Mouse (Mus musculus) embryonic facial prominence, embryonic 10.5 days (tissue): ENCODE measurements at regions not wholly inside any gene's neighbourhood (a gene's known extent, or its start where the extent isn't known, plus 50 kb on each side); places are given as distances from the start of the nearest gene placed in this dataset.

ENCODE experiments used
- DNase-seq: peaks from one replicate; pipeline ENCODE4 v3.0.0-alpha.2; 2017; ENCODE audit warnings: low spot score
- H3K27ac ChIP-seq: fragments of 300-500 bp; sonication (generic); replicated peaks from 2 replicates; pipeline ENCODE4 v1.5.1; 2016; ENCODE audit warnings: mild to moderate bottlenecking
- H3K27me3 ChIP-seq: fragments of 300-500 bp; sonication (generic); replicated peaks from 2 replicates; pipeline ENCODE4 v1.6.1; 2016; ENCODE audit warnings: low read depth, mild to moderate bottlenecking; ENCODE audit not compliant: poor library complexity, severe bottlenecking
- H3K36me3 ChIP-seq: fragments of 300-500 bp; sonication (generic); replicated peaks from 2 replicates; pipeline ENCODE4 v1.6.1; 2016; ENCODE audit warnings: mild to moderate bottlenecking, moderate library complexity
- H3K4me1 ChIP-seq: fragments of 300-500 bp; sonication (generic); 2 replicates; pipeline ENCODE4 v1.6.1; 2016
- H3K4me3 ChIP-seq: fragments of 300-500 bp; sonication (generic); 2 replicates; pipeline ENCODE4 v1.5.1; 2016; ENCODE audit warnings: mild to moderate bottlenecking, moderate library complexity
- H3K9me3 ChIP-seq: fragments of 300-500 bp; sonication (generic); 2 replicates; pipeline ENCODE4 v1.6.1; 2016; ENCODE audit warnings: mild to moderate bottlenecking
- WGBS: fragments of 180-500 bp; shearing (Covaris S2); methylation state at CpG from one replicate; pipeline ENCODE4 v1.1.7; 2016; 5-methylcytosine and 5-hydroxymethylcytosine counted together

- DNase-seq: no peak
- 8% methylated on average over 9 of the region's 9 CpGs for WGBS
- Histone ChIP-seq H3K4me1 (peaks cover 17% of the 10 kb centered on the region), H3K36me3 (no peaks in the 10 kb centered on the region), H3K9me3 (no peaks in the 10 kb centered on the region), H3K27me3 (peaks cover 30% of the 10 kb centered on the region), H3K4me3 (no peak overlapping the region), H3K27ac (no peak overlapping the region)
These were observed 326.0 kb downstream of the Tmem182 start for GRCm38 (mm10) chr1:41131410-41131809.

- Histone ChIP-seq H3K27me3 (peaks cover 30% of the 10 kb centered on the region), H3K4me1 (peaks cover 13% of the 10 kb centered on the region), H3K27ac (no peak overlapping the region), H3K4me3 (no peak overlapping the region), H3K36me3 (no peaks in the 10 kb centered on the region), H3K9me3 (no peaks in the 10 kb centered on the region)
- no peak for DNase-seq
- WGBS: 19% methylated on average over 1 of the region's 1 CpGs
These were observed 327.7 kb downstream of the Tmem182 start for GRCm38 (mm10) chr1:41133143-41133542.

GRCm38 (mm10) chr1:41133946-41134345 lies 328.5 kb downstream of the Tmem182 start:
- no peaks in the 10 kb centered on the region for H3K9me3 ChIP-seq
- no peak overlapping the region for H3K4me3 ChIP-seq
- peaks cover 29% of the 10 kb centered on the region for H3K27me3 ChIP-seq
- H3K4me1 ChIP-seq: peaks cover 5% of the 10 kb centered on the region
- no peaks in the 10 kb centered on the region for H3K36me3 ChIP-seq
- DNase-seq: no peak
- 85% methylated on average over 8 of the region's 8 CpGs for WGBS
- no peak overlapping the region for H3K27ac ChIP-seq

- DNase-seq: no peak
- Histone ChIP-seq H3K27me3 (no peaks in the 10 kb centered on the region), H3K27ac (no peak overlapping the region), H3K4me3 (no peak overlapping the region), H3K36me3 (no peaks in the 10 kb centered on the region), H3K4me1 (no peaks in the 10 kb centered on the region), H3K9me3 (no peaks in the 10 kb centered on the region)
- WGBS: 91% methylated on average over 2 of the region's 2 CpGs
These were observed 334.3 kb downstream of the Tmem182 start for GRCm38 (mm10) chr1:41139725-41140124.

DNA sequence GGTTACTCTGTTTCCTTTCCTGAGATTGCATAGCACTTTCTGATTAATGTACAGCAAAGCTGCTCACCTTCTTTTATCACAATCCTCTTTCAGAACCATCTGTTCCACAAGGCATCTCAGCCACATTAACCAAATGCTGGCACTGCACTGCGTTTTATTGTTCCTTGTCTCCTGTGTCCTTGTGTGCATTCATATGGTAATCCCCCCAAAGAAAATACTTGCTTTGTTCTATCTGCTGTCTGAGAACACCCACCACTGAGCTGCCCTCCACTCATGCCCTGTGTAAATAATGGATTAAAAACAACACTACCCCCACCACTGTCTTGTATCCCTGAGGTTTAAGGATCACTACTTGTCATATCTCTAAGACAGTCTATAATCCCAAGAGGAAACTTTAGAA lies 335.1 kb downstream of the Tmem182 start:
- Histone ChIP-seq H3K27ac (no peak overlapping the region), H3K9me3 (no peaks in the 10 kb centered on the region), H3K4me1 (no peaks in the 10 kb centered on the region), H3K27me3 (no peaks in the 10 kb centered on the region), H3K4me3 (no peak overlapping the region), H3K36me3 (no peaks in the 10 kb centered on the region)
- WGBS: 26% methylated on average over 1 of the region's 1 CpGs
- no peak for DNase-seq

- Histone ChIP-seq H3K4me1 (no peaks in the 10 kb centered on the region), H3K4me3 (no peak overlapping the region), H3K27ac (no peak overlapping the region), H3K27me3 (no peaks in the 10 kb centered on the region), H3K9me3 (no peaks in the 10 kb centered on the region), H3K36me3 (no peaks in the 10 kb centered on the region)
- no peak for DNase-seq
- WGBS: 88% methylated on average over 4 of the region's 4 CpGs
These were observed 336.6 kb downstream of the Tmem182 start for GRCm38 (mm10) chr1:41141992-41142391.

DNA sequence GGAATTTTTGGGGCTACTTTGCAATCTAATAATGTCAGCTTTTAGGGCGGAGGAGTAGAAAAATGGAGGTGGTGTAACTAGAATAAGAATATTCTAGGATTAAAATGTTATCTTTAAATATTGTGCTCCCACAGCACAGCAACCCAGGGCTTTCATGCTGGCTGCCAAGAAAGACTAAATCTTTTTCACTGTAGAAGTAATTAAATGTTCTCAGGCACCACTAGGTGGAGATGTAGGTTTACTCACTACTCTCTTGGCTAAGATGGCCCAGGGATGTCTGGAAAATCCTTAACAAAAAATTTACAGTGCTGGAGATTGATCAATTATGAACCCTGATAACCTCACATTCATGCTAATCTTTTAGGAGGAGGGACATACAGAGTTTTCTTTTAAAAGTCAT lies 347.1 kb downstream of the Tmem182 start:
- whole genome bisulfite sequencing: 60% methylated on average over 1 of the region's 1 CpGs
- no peak for DNase-seq
- Histone ChIP-seq H3K9me3 (no peaks in the 10 kb centered on the region), H3K4me1 (peaks cover 7% of the 10 kb centered on the region), H3K27me3 (no peaks in the 10 kb centered on the region), H3K36me3 (no peaks in the 10 kb centered on the region), H3K27ac (no peak overlapping the region), H3K4me3 (no peak overlapping the region)

DNA sequence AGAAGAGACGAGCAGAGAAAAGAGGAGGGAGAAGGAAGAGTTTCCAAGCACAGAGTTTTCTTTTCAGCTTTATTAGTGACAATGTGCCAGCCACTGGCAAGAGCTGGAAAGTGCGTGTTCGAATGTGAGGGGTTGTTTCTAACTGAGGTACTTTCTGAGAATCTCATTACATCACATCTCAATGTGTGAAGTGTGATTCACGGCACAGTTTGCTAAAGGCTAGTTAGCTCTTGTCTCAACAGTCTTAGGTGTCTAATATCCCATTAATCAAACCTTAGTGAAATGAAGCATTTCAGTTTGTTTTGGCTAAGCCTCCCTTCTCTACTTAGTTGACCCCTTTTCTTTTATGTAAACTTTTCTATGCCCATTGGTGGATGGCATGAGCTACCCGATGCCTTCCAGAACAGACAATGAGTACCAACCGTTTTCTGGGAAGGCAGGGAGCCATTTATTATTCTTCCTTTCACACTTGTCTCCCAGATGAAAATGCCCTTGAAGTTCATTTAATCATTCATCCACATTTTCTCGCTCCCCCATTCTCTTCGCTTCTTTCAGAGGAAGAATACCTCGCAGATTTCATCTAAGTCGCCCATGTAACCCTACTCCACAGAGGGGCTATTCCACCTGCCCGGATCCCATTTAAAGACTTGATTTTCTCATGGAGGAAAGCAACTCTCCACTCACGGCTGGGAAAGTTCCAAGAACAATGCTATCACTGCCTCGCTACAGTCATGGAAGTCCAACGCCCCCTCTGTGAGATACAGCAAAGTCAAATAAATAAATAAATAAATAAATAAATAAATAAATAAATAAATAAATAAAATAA lies 348.0 kb downstream of the Tmem182 start:
- Histone ChIP-seq H3K27ac (no peak overlapping the region), H3K27me3 (no peaks in the 10 kb centered on the region), H3K9me3 (no peaks in the 10 kb centered on the region), H3K4me1 (peaks cover 16% of the 10 kb centered on the region), H3K36me3 (no peaks in the 10 kb centered on the region), H3K4me3 (no peak overlapping the region)
- WGBS: 83% methylated on average over 14 of the region's 14 CpGs
- no peak for DNase-seq

- H3K4me1 ChIP-seq: peaks cover 16% of the 10 kb centered on the region
- H3K27me3 ChIP-seq: no peaks in the 10 kb centered on the region
- no peaks in the 10 kb centered on the region for H3K36me3 ChIP-seq
- H3K27ac ChIP-seq: no peak overlapping the region
- WGBS: 82% methylated on average over 4 of the region's 4 CpGs
- no peaks in the 10 kb centered on the region for H3K9me3 ChIP-seq
- H3K4me3 ChIP-seq: no peak overlapping the region
- no peak for DNase-seq
These were observed 348.8 kb downstream of the Tmem182 start for GRCm38 (mm10) chr1:41154198-41154597.

DNA sequence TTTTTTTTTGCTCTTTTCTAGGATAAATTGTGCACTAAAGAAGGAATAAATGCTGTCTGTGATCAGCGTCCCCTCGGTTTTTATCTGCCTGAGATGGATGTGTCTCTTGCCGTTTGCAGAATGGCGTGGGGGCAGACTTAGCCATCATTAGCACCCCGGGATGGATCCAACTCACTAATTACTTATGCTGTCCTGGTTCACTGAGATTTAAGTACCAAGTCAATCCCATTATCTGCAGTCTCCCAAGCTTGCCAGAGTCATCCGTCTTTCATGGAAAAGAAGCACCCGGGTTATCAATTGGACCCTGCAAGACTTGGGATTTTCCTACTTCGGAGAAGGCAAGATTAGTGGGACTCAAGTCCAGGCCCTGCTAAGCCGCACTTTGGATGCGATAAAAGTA lies 351.5 kb downstream of the Tmem182 start:
- Histone ChIP-seq H3K9me3 (no peaks in the 10 kb centered on the region), H3K4me1 (peaks cover 16% of the 10 kb centered on the region), H3K27me3 (no peaks in the 10 kb centered on the region), H3K4me3 (no peak overlapping the region), H3K27ac (no peak overlapping the region), H3K36me3 (no peaks in the 10 kb centered on the region)
- WGBS: 60% methylated on average over 10 of the region's 10 CpGs
- DNase-seq: no peak

DNA sequence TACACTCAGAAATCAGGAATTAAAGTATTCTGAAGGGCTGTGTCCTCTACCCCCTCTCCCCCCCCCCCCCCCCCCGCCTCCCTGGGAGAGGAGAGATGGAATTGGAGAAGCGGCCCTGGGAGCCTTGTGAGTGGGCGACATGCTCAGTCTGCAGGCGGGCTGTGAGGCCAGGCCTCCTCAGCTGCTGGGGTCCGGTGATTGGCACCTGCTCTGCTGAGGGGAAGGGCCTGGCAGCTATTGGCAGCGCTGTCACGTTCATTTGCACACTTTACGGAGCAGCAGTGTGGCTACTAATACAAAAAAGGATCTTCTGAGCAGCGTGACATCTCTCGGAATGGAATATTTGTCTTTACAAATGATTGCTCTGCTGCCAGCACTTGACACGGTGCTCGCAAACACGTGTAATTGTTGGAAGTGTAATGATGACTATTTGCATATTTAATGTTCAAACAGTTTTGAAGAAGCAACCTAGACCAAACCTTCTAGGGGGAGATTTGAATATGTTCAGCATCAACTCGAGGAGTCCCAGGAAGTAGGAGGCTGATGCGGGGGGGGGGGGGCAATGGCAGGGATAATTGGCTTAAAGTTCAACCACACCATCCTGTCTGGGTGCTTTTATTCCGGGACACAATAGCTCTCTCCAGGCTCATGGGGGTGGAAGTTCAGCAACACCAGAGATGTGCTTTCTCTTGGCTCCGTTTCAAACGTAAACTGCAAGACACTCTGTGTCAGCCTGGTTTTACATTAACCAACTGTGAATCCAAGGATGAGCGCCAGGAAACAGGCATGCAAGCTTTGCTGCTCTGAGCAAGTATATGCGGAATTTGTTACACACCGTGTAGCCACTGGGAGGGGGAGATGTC lies 352.5 kb downstream of the Tmem182 start:
- H3K4me3 ChIP-seq: no peak overlapping the region
- no peaks in the 10 kb centered on the region for H3K27me3 ChIP-seq
- no peaks in the 10 kb centered on the region for H3K9me3 ChIP-seq
- peak; percentile 44 for DNase-seq
- H3K27ac ChIP-seq: no peak overlapping the region
- 70% methylated on average over 20 of the region's 21 CpGs for WGBS
- no peaks in the 10 kb centered on the region for H3K36me3 ChIP-seq
- peaks cover 16% of the 10 kb centered on the region for H3K4me1 ChIP-seq

DNA sequence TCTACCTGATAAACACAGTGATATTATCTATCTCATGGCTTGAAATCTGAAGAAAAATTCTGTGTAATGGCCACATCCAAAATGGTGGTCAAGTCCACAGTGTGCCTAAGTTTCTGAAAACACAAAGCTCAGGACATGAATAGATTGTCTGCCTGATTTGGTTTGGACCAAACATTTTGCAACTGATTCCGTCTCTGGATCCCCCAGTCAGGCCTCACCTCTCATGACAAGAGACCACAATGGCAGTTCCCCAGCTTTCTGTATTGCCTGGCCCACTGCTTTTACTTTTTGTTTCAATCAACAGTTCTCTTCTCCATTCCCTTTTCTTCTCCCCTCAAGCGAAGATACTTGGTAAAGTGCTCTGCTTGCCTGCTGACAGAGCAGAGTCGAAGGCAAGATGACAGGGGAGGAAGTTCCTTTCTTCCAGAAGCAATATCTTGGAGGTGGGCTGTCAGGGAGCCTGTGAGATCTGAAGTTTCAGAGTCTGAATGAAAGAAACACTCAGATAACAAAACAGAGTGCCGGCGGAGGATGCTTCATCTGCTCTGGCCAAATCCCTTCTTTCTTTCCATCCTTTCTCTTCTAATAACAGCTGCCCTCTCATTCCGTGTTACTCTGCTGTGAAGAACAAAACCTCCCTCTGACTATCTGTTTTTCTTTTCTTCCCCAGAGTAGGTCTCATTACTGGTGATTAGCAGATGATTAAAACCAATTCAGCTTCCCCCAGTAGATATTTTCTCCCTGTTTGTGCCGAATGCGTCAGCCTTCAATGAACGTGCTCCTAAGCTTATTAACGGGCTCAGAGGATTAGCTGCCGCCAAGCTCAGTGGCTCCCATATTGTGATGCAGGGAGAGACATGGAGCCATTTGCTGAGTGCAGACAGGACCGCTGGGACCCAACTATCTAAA lies 360.7 kb downstream of the Tmem182 start:
- H3K4me3 ChIP-seq: no peak overlapping the region
- no peak for DNase-seq
- H3K27ac ChIP-seq: no peak overlapping the region
- no peaks in the 10 kb centered on the region for H3K36me3 ChIP-seq
- no peaks in the 10 kb centered on the region for H3K9me3 ChIP-seq
- H3K27me3 ChIP-seq: peaks cover 11% of the 10 kb centered on the region; the same call in 1 of the 2 replicates
- 34% methylated on average over 12 of the region's 12 CpGs for WGBS
- peaks cover 16% of the 10 kb centered on the region for H3K4me1 ChIP-seq
